Mouse (Mus musculus) left cerebral cortex, postnatal 25 days (tissue): ENCODE results near the gene Pla2g10. TPM values are rescaled to one million over a fixed set of nuclear protein-coding genes. Genes with fewer than 3 reads are reported as not detected.

Experiments
- total RNA-seq, 2 experiments: library from RNA; stranded (reverse); gene quantifications; 2 replicates each; pipeline ENCODE4 v1.2.3; 2021

Pla2g10 gene
- total RNA-seq, 2 experiments from 2014 or later = not detected

Other genes starting within 250 kb of the Pla2g10 start
- gene Parn, start 62.8 kb downstream of the Pla2g10 start, total RNA-seq = 10 to 100 TPM; 22.9 to 23.8 TPM
- gene Bfar, start 59.1 kb downstream of the Pla2g10 start, total RNA-seq = 10 to 100 TPM; 38.0 to 38.9 TPM
- gene 3110001I22Rik, start 59.1 kb downstream of the Pla2g10 start, total RNA-seq = 1 to 10 TPM; 3.4 to 4.4 TPM
- gene Rrn3, start 49.7 kb upstream of the Pla2g10 start, total RNA-seq = 10 to 100 TPM; 47.3 to 49.0 TPM
- 10 to 100 TPM; 89.9 to 97.1 TPM for gene Ntan1, start 87.9 kb upstream of the Pla2g10 start, total RNA-seq
- gene Pdxdc1, start 172.1 kb upstream of the Pla2g10 start, total RNA-seq = 10 to 100 TPM; 64.9 to 74.6 TPM
- 10 to 100 TPM; 64.8 to 68.0 TPM for gene Mpv17l, start 172.2 kb upstream of the Pla2g10 start, total RNA-seq